Mouse (Mus musculus) adrenal gland, adult 8-10 months (tissue): ENCODE data around the gene Gins3. TPM values are rescaled to one million over a fixed set of nuclear protein-coding genes. Genes with fewer than 3 reads are reported as not detected.

Experiments
- total RNA-seq, 4 experiments: library from RNA; stranded (reverse); gene quantifications; 2 replicates each; pipeline ENCODE4 v1.2.4; 2022

Gins3 gene
- total RNA-seq, 4 experiments from 2014 or later: 2.8 to 5.0 (median 3.2) TPM

Other genes with a start within 250 kb of the Gins3 start
- gene Cfap20, start 198.6 kb upstream of the Gins3 start, total RNA-seq: 10 to 100 TPM; 43.2 to 55.3 (median 49.1) TPM
- gene Csnk2a2, start 143.4 kb upstream of the Gins3 start, total RNA-seq: 10 to 100 TPM; 55.1 to 93.1 (median 78.1) TPM
- gene Ccdc113, start 99.4 kb upstream of the Gins3 start, total RNA-seq: 1 to 10 TPM in 3 of 4 experiments, under 1 TPM in 1; 0.81 to 2.0 (median 1.7) TPM
- not detected for gene Prss54, start 57.1 kb upstream of the Gins3 start, total RNA-seq
- 10 to 100 TPM; 28.1 to 50.5 (median 39.7) TPM for gene Ndrg4, start 43.5 kb downstream of the Gins3 start, total RNA-seq
- gene Setd6, start 82.4 kb downstream of the Gins3 start, total RNA-seq: 10 to 100 TPM; 27.1 to 44.1 (median 39.6) TPM
- 100 to 1,000 TPM; 150 to 189 (median 178) TPM for gene Cnot1, start 174.0 kb downstream of the Gins3 start, total RNA-seq
- 100 to 1,000 TPM in 2 of 4 experiments, 10 to 100 TPM in 2; 70.8 to 216 (median 120) TPM for gene Sap18b, start 191.9 kb downstream of the Gins3 start, total RNA-seq
- 10 to 100 TPM; 21.9 to 27.3 (median 26.1) TPM for gene Slc38a7, start 220.1 kb downstream of the Gins3 start, total RNA-seq